Mouse (Mus musculus): Measurements from ENCODE around the gene Zfp319. TPM values are rescaled to one million over a fixed set of nuclear protein-coding genes. Genes with fewer than 3 reads are reported as not detected.

Zfp319 gene
- polyA plus RNA-seq, 1 experiment from 2014 or later = 19.1 TPM

DNA sequence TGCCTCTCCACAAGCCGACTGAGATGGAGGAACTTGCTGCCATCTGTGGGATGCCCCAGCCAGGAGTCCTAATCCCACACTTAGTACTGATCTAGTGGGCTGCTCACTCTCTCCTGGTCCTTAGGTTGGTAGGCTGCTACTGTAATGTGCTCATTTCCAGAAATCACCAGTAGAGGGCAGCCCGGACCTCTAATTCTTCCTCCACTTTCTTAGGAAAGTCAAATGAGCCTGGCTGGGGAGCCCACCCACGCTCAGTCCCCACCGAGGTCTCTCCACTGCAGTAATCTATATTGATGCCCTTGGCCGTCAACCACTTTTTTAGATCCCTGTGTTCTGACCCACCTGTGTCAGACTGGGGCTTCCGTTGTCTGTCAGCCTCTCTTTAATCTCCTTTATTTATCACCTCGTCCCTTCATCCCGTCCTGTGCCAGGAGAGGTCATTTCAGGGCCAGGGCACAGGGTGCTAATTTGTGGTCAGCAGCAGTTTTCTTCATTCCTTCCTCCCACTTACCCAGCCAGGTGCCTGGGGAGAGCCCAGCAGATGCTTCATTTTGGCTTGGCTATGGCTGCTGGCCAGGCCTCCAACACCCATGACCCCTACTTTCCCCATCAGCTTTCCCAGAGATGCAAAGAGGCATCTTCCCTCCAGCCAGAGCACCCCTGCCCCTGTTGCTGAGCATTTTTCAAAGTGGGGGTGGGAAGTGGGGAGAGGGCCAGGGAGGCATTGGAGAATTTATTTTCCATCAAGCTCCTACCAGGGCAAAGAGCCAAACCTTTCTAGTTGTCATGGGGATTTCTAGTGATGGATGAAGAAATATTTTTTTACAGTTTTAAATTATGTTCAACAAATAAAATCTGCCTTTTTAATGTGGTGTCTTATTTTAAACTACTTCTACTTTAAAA lies 15.1 kb upstream of the Zfp319 start:
- Histone ChIP-seq H3K4me2 (no peak overlapping the region), H3K27ac (no peak overlapping the region), H3K4me3 (no peak overlapping the region), H3K27me3 (replicated peaks) (no peaks in the 10 kb centered on the region), H3K9me3 (no peaks in the 10 kb centered on the region), H3K36me3 (replicated peaks) (peaks cover 15% of the 10 kb centered on the region), H3K4me1 (peaks cover 32% of the 10 kb centered on the region), H3K9ac (no peak overlapping the region)
- WGBS = 31% methylated on average over 8 of the region's 8 CpGs
- ATAC-seq (replicated peaks) = peak; percentile 51

DNA sequence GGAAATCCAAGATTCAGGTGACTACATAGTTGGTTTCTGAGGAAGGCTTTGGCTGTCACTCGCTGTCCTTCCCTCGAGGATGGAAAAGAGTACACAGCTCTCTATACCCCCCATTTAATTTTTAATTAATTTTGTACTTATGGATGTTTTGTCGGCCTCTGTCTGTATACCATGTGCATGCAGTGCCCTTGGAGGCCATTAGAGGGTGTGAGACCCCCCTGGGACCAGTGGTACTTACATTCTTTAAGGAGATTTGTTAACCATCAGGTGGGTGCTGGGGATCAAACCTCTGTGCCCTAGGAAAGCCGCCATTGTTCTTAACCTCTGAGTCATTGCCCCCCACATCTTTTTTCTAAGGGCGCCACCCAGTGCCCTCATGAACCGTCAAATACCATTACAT lies 12.9 kb upstream of the Zfp319 start:
- WGBS = 80% methylated on average over 6 of the region's 6 CpGs
- no peaks in the 10 kb centered on the region for H3K27me3 ChIP-seq (replicated peaks)
- H3K4me2 ChIP-seq = no peak overlapping the region
- H3K9me3 ChIP-seq = no peaks in the 10 kb centered on the region
- H3K36me3 ChIP-seq (replicated peaks) = peaks cover 17% of the 10 kb centered on the region
- no peak overlapping the region for H3K27ac ChIP-seq
- no peak for ATAC-seq (replicated peaks)
- no peak overlapping the region for H3K9ac ChIP-seq
- H3K4me1 ChIP-seq = peaks cover 18% of the 10 kb centered on the region
- H3K4me3 ChIP-seq = no peak overlapping the region

DNA sequence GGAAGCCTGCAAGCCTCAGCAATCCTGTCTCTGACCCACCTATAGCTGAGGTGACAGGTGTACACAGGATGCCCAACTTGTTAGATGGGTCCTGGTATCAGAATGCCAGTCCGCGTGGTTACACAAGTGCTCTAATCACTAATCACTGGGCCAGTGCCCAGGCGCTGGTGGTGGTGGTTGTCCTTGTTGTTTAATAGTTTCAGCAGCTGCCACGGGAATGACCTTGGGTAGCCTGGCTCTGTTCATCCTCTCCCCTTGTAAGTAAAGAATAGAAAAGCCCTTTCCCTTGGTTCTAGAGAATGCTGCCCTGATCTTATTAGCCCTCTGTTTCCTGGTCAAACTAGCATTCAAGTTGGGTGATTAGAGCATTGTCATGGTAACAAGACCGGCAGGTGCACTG lies 10.0 kb upstream of the Zfp319 start:
- 52% methylated on average over 5 of the region's 5 CpGs for WGBS
- Histone ChIP-seq H3K36me3 (replicated peaks) (peaks cover 22% of the 10 kb centered on the region), H3K9me3 (no peaks in the 10 kb centered on the region), H3K27me3 (replicated peaks) (no peaks in the 10 kb centered on the region), H3K4me1 (no peaks in the 10 kb centered on the region), H3K4me3 (no peak overlapping the region), H3K4me2 (no peak overlapping the region), H3K27ac (no peak overlapping the region), H3K9ac (no peak overlapping the region)
- ATAC-seq (replicated peaks) = no peak

DNA sequence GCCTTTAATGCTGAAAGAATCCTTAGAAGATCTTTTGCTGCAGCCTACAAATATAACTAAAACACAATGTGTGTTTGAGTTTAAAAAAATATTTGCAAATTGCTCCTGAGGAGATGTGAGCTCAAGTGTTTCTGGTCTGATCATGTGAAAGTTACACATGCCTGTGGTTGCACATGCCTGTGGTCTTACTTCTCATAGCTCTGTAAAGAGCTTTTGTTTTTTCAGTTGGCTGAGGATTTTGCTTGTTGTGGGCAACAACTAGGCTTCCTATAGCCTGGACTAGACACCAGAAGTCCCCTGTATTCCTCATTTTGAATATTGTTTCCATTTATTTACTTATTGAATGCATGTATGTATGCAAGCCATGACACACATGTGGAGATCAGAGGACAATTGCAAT lies 4.6 kb upstream of the Zfp319 start:
- H3K4me3 ChIP-seq = no peak overlapping the region
- H3K4me2 ChIP-seq = no peak overlapping the region
- H3K27me3 ChIP-seq (replicated peaks) = no peaks in the 10 kb centered on the region
- H3K9ac ChIP-seq = no peak overlapping the region
- H3K36me3 ChIP-seq (replicated peaks) = peaks cover 14% of the 10 kb centered on the region; the same call in 1 of the 2 replicates
- no peak for ATAC-seq (replicated peaks)
- H3K9me3 ChIP-seq = no peaks in the 10 kb centered on the region
- H3K4me1 ChIP-seq = peaks cover 9% of the 10 kb centered on the region; the same call in 1 of the 2 replicates
- no peak overlapping the region for H3K27ac ChIP-seq

DNA sequence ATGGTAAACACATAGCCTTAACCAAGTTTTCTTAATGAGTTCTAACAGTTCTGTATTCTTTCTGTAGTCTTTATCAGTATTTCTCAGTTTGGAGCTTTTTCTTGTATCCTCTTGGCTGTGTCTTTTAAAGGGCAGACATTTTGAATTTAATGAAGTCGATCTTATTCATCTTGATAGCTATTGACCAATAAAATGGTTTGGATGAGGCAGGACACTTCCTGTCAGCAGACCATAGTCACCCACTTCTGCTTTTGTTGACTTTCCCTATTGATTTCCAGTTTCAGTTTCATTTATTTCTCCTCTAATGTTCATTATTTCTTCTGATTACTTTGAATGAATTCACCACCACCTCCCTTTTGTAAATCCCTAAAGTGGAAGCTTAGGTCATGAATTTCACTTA lies 4.0 kb upstream of the Zfp319 start:
- 92% methylated on average over 1 of the region's 1 CpGs for WGBS
- no peaks in the 10 kb centered on the region for H3K9me3 ChIP-seq
- no peak overlapping the region for H3K4me2 ChIP-seq
- peaks cover 10% of the 10 kb centered on the region for H3K4me1 ChIP-seq
- H3K27ac ChIP-seq = no peak overlapping the region
- peaks cover 14% of the 10 kb centered on the region; the same call in 1 of the 2 replicates for H3K36me3 ChIP-seq (replicated peaks)
- H3K27me3 ChIP-seq (replicated peaks) = no peaks in the 10 kb centered on the region
- ATAC-seq (replicated peaks) = no peak
- no peak overlapping the region for H3K4me3 ChIP-seq
- no peak overlapping the region for H3K9ac ChIP-seq

DNA sequence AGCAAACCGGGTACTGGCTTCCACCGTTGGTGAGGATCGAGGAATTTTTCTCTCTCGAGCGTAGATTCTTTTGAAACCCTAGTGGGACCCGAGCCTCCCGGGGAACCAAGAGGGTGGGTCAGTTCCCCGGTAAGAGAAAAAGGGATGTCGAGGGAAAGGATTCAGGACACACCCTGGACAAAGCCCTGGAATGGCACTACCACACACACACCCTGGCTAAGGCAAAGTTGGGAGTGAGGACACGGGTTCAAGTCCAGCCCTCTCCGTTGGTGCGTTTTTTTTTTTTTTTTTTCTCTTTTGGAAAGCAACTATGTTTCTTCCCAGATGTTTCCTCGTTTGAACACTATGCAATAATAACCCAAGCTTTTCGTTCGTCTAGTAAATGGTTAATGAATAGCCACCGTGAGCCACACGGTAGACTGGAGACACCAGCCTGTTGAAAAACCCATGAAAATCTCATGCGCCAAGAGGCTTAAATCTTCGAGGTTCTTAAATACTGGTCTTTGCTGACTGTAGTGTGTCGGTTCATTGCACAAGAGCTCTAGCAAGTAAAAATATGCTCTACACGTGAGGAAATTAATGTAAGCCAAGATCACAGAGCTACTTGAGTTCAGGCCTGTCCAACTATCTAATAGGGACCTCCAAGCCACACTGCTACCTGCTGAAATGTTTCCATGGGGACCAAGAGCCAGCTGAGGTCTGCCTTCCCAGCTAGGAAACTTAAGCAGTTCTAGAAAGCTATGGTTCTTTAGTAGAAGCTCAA lies 868 bp upstream of the Zfp319 start:
- Histone ChIP-seq H3K4me3 (peak overlapping the region; percentile 77), H3K9ac (peak overlapping the region; percentile 83), H3K4me2 (peak overlapping the region; percentile 71), H3K27ac (peak overlapping the region; percentile 94), H3K4me1 (peaks cover 26% of the 10 kb centered on the region), H3K9me3 (no peaks in the 10 kb centered on the region), H3K36me3 (replicated peaks) (peaks cover 23% of the 10 kb centered on the region), H3K27me3 (replicated peaks) (no peaks in the 10 kb centered on the region)
- 23% methylated on average over 21 of the region's 21 CpGs for WGBS
- ATAC-seq (replicated peaks) = no peak

DNA sequence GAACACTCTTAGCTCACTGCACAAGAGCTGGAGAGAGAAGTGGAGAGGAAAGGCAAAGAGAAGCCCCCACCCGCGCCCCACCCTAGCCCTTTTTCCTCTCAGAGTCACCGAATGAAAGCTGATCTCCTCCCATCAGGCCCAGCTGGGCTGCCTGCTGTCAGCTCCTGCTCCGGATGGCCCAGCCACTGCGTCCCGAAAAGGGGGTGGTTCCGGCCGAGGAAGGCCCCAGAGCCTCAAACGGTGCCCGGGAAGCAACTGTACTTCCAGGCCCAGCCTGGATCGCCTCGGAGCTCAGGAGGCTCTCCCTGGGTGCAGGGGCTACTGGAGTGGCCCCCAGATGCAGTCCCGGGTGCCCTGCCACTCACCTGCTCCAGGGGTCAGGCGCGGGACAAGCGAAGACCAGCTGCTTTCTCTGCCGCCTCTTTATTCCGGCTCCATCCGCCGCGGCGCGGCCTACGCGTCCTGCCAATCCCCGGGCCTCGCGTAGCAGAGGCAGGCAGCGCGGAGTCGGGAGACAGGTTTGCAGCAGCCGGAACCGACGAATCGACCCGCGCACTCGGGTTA lies 512 bp downstream of the Zfp319 start:
- peak overlapping the region; percentile 71 for H3K4me2 ChIP-seq
- peaks cover 29% of the 10 kb centered on the region for H3K36me3 ChIP-seq (replicated peaks)
- H3K4me3 ChIP-seq = peak overlapping the region; percentile 77
- H3K9me3 ChIP-seq = no peaks in the 10 kb centered on the region
- H3K4me1 ChIP-seq = peaks cover 35% of the 10 kb centered on the region
- peak overlapping the region; percentile 83 for H3K9ac ChIP-seq
- H3K27me3 ChIP-seq (replicated peaks) = no peaks in the 10 kb centered on the region
- peak; percentile 53 for ATAC-seq (replicated peaks)
- H3K27ac ChIP-seq = peak overlapping the region; percentile 94
- under 1% methylated on average over 38 of the region's 38 CpGs for WGBS

DNA sequence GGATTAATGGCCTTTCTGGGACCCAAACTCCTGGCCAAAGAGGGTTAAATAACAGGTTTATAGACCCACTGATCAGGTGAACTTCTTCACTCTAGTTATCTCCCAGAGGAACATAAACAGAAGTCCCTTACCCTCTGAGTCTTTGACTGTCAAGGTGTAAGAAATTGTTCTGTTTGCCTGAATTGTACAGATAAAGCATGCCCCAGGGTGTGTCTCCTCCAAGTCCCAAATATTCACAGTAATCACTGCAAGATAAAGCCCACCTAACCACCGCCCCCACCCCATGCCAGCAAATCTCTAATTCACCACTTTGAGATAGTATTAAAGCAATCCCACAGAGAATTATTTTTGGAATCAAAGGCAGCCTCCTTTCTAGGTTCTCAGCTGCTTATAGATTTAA lies 1.4 kb downstream of the Zfp319 start:
- H3K27ac ChIP-seq = peak overlapping the region; percentile 94; the same call in 1 of the 2 replicates
- H3K9me3 ChIP-seq = no peaks in the 10 kb centered on the region
- H3K9ac ChIP-seq = peak overlapping the region; percentile 83
- H3K36me3 ChIP-seq (replicated peaks) = peaks cover 30% of the 10 kb centered on the region
- peaks cover 36% of the 10 kb centered on the region for H3K4me1 ChIP-seq
- WGBS = 80% methylated on average over 1 of the region's 1 CpGs
- H3K27me3 ChIP-seq (replicated peaks) = no peaks in the 10 kb centered on the region
- no peak for ATAC-seq (replicated peaks)
- peak overlapping the region; percentile 71 for H3K4me2 ChIP-seq
- H3K4me3 ChIP-seq = peak overlapping the region; percentile 77

DNA sequence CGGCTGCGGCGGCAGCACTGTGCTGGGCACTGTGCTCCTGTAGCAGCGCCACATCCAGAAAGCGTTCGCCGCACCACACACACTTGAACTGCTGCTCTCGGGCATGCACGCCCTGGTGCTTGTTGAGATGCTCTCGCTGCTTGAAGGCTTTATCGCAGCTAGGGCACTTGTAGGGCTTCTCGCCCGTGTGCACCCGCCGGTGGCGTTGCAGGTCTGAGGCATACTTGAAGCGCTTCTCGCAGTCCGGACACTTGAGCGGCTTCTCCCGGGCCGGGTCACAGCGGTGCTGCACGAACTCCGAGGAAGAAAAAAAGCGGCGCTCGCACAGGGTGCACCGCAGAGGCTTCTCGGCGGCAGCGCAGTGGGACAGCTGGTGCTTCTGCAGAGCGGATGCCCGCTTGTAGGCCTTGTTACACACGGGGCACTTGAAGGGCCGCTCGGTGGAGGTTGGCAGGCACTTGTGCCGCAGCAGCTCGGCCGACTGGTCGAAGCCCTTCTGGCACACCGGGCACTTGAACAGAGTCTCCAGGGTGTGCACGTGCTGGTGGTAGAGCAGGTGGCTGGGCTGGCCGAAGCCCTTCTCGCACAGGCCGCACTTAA lies 3.8 kb downstream of the Zfp319 start:
- peaks cover 30% of the 10 kb centered on the region for H3K36me3 ChIP-seq (replicated peaks)
- WGBS = 89% methylated on average over 46 of the region's 46 CpGs
- H3K4me3 ChIP-seq = no peak overlapping the region
- no peak overlapping the region for H3K9ac ChIP-seq
- H3K27me3 ChIP-seq (replicated peaks) = no peaks in the 10 kb centered on the region
- no peak for ATAC-seq (replicated peaks)
- H3K4me2 ChIP-seq = no peak overlapping the region
- peaks cover 35% of the 10 kb centered on the region for H3K4me1 ChIP-seq
- no peaks in the 10 kb centered on the region for H3K9me3 ChIP-seq
- H3K27ac ChIP-seq = no peak overlapping the region

DNA sequence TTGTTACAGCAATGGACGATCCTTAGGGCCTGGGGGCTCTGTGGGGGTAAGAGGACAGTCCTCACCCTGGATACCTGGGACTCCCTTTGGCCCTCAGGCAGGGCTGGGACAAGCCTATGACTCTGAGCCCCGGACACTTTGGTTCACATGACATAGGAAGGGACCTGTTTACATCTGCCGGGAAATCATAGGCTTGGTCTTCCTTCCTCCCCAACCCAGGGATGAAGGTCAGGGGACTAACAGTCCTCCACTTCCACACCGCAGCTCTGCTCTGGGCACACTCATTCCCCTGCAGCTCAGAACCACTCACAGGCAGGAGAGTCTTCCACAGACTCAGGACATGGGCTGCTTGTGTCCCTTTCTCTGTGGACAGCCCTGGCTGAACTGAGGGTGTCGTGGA lies 4.9 kb downstream of the Zfp319 start:
- 86% methylated on average over 5 of the region's 5 CpGs for WGBS
- no peak overlapping the region for H3K4me2 ChIP-seq
- peaks cover 28% of the 10 kb centered on the region for H3K4me1 ChIP-seq
- peaks cover 30% of the 10 kb centered on the region for H3K36me3 ChIP-seq (replicated peaks)
- H3K4me3 ChIP-seq = no peak overlapping the region
- H3K9ac ChIP-seq = no peak overlapping the region
- no peaks in the 10 kb centered on the region for H3K27me3 ChIP-seq (replicated peaks)
- ATAC-seq (replicated peaks) = no peak
- H3K27ac ChIP-seq = no peak overlapping the region
- no peaks in the 10 kb centered on the region for H3K9me3 ChIP-seq

DNA sequence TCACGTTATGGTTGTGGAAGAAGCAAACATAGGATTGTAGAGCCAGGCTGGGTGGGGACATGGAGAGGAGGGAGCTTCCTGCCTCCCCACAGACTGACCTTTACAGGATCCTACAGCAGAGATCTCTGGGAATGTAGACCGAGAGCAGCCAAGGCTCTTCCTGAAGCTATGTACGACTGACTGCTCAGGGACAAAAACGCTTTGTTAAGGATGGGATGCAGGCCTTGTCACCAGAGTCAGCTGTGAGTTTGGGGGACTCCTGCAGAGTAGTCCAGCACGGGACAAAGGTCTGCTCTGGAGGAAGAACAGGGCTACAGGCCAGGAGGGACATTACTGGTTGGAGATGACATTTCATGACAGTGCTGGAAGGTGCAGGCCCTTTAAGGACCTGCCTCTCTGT lies 7.1 kb downstream of the Zfp319 start:
- WGBS = 35% methylated on average over 5 of the region's 5 CpGs
- peaks cover 30% of the 10 kb centered on the region for H3K36me3 ChIP-seq (replicated peaks)

DNA sequence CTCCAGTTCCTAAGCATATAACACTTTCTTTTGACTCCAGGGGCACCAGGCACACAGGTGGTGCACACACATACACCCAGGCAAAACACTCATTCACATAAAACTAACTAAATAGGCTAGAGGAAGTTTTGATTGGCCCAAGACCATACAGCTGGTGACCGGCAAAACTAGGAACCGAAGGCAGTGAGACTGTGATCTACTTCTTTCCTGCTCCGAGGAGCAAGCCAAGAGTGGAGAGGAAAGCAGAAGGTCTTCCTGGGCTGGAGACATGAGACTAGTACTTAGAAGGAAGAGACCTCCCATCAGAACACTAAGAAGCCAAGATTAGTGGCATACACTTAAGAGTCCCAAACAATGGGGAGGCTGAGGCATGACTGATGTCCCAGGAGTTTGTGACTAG lies 8.5 kb downstream of the Zfp319 start:
- Histone ChIP-seq H3K4me1 (peaks cover 24% of the 10 kb centered on the region), H3K4me3 (no peak overlapping the region), H3K9me3 (no peaks in the 10 kb centered on the region), H3K27me3 (replicated peaks) (no peaks in the 10 kb centered on the region), H3K27ac (no peak overlapping the region), H3K36me3 (replicated peaks) (peaks cover 20% of the 10 kb centered on the region), H3K9ac (no peak overlapping the region), H3K4me2 (no peak overlapping the region)
- no peak for ATAC-seq (replicated peaks)
- WGBS = 90% methylated on average over 3 of the region's 3 CpGs

More for the DNA sequence above, 7.1 kb downstream of the Zfp319 start:
- Histone ChIP-seq H3K9ac (no peak overlapping the region), H3K9me3 (no peaks in the 10 kb centered on the region), H3K4me1 (peaks cover 27% of the 10 kb centered on the region), H3K27ac (no peak overlapping the region), H3K4me2 (no peak overlapping the region), H3K27me3 (replicated peaks) (no peaks in the 10 kb centered on the region), H3K4me3 (no peak overlapping the region)
- no peak for ATAC-seq (replicated peaks)

All from midbrain, embryonic 15.5 days (tissue).